Mouse (Mus musculus): ENCODE measurements around the gene Col23a1. TPM values are rescaled to one million over a fixed set of nuclear protein-coding genes. Genes with fewer than 3 reads are reported as not detected.

The Col23a1 gene
- total RNA-seq, 2 experiments from 2014 or later: 9.0 to 9.9 TPM

GRCm38 (mm10) chr11:51470383-51471144 is 180.8 kb downstream of the Col23a1 start:
- no peak for DNase-seq (ENCODE audit: low spot score in 2 of 2)

- no peak for DNase-seq (ENCODE audit: low spot score in 2 of 2)
Measured at GRCm38 (mm10) chr11:51473686-51474085, 184.0 kb downstream of the Col23a1 start.

GRCm38 (mm10) chr11:51476543-51476942 is 186.8 kb downstream of the Col23a1 start:
- DNase-seq (ENCODE audit: low spot score in 2 of 2): no peak

GRCm38 (mm10) chr11:51477571-51477970 is 187.9 kb downstream of the Col23a1 start:
- DNase-seq (ENCODE audit: low spot score in 2 of 2): peak in 1 of 2 experiments; percentile 44

- DNase-seq (ENCODE audit: low spot score in 2 of 2): no peak
Measured at GRCm38 (mm10) chr11:51482251-51482650, 192.5 kb downstream of the Col23a1 start.

GRCm38 (mm10) chr11:51485051-51485521 is 195.4 kb downstream of the Col23a1 start:
- DNase-seq (ENCODE audit: low spot score in 2 of 2): no peak

GRCm38 (mm10) chr11:51485775-51486464 is 196.2 kb downstream of the Col23a1 start:
- DNase-seq (ENCODE audit: low spot score in 2 of 2): no peak

- DNase-seq (ENCODE audit: low spot score in 2 of 2): no peak
Measured at GRCm38 (mm10) chr11:51488813-51489212, 199.1 kb downstream of the Col23a1 start.

GRCm38 (mm10) chr11:51493421-51493820 is 203.7 kb downstream of the Col23a1 start:
- DNase-seq (ENCODE audit: low spot score in 2 of 2): peak; percentile 19 to 38

- DNase-seq (ENCODE audit: low spot score in 2 of 2): peak in 1 of 2 experiments; percentile 31
Measured at GRCm38 (mm10) chr11:51494178-51494577, 204.5 kb downstream of the Col23a1 start.

- DNase-seq (ENCODE audit: low spot score in 2 of 2): no peak
Measured at GRCm38 (mm10) chr11:51499776-51500175, 210.1 kb downstream of the Col23a1 start.

GRCm38 (mm10) chr11:51502431-51502851 is 212.7 kb downstream of the Col23a1 start:
- DNase-seq (ENCODE audit: low spot score in 2 of 2): no peak

GRCm38 (mm10) chr11:51504946-51505345 is 215.2 kb downstream of the Col23a1 start:
- peak; percentile 44 to 46 for DNase-seq (ENCODE audit: low spot score in 2 of 2)

GRCm38 (mm10) chr11:51508053-51508452 is 218.3 kb downstream of the Col23a1 start:
- DNase-seq (ENCODE audit: low spot score in 2 of 2): no peak

GRCm38 (mm10) chr11:51509211-51509610 is 219.5 kb downstream of the Col23a1 start:
- no peak for DNase-seq (ENCODE audit: low spot score in 2 of 2)

GRCm38 (mm10) chr11:51513019-51513418 is 223.3 kb downstream of the Col23a1 start:
- DNase-seq (ENCODE audit: low spot score in 2 of 2): no peak

- no peak for DNase-seq (ENCODE audit: low spot score in 2 of 2)
Measured at GRCm38 (mm10) chr11:51515346-51515745, 225.6 kb downstream of the Col23a1 start.

- no peak for DNase-seq (ENCODE audit: low spot score in 2 of 2)
Measured at GRCm38 (mm10) chr11:51518100-51518499, 228.4 kb downstream of the Col23a1 start.

- DNase-seq (ENCODE audit: low spot score in 2 of 2): no peak
Measured at GRCm38 (mm10) chr11:51518585-51518984, 228.9 kb downstream of the Col23a1 start.

- DNase-seq (ENCODE audit: low spot score in 2 of 2): no peak
Measured at GRCm38 (mm10) chr11:51521440-51521839, 231.7 kb downstream of the Col23a1 start.

- no peak for DNase-seq (ENCODE audit: low spot score in 2 of 2)
Measured at GRCm38 (mm10) chr11:51523215-51523614, 233.5 kb downstream of the Col23a1 start.

- no peak for DNase-seq (ENCODE audit: low spot score in 2 of 2)
Measured at GRCm38 (mm10) chr11:51523625-51524024, 233.9 kb downstream of the Col23a1 start.

Data from layer of hippocampus, postnatal 10 days (tissue).